Mouse (Mus musculus): ENCODE results near the gene Pde4d. TPM values are rescaled to one million over a fixed set of nuclear protein-coding genes. Genes with fewer than 3 reads are reported as not detected.

Gene Pde4d
- total RNA-seq, 2 experiments from 2014 or later = 108 to 120 TPM

DNA sequence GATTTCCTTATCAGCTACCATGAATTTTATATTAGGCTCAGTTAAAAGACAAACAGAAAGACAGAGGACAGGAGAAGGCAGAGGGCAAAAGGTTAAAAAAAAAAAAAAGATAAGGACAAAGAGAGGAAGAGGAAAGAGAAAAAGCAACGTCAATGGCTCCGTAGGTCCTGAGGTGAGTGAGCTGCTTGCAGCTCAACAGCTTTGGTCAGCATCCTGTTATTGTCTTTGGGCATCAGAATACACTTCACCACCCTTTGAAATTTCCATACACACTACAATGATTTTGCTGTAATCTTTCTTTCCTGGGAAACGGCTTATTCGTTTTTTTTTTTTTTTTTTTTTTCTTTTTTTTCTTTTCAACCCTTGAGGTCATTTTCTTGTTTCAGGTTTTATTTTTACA is 788.9 kb downstream of the Pde4d start:
- DNase-seq (ENCODE audit: extremely low spot score in 1 of 2, low spot score in 2 of 2) = no peak
- intact Hi-C loops (cut with DNase I) = loop anchor here (5.0 kb wide), 1 partner anchor 519 kb away; no protein-coding TSS in a partner anchor

DNA sequence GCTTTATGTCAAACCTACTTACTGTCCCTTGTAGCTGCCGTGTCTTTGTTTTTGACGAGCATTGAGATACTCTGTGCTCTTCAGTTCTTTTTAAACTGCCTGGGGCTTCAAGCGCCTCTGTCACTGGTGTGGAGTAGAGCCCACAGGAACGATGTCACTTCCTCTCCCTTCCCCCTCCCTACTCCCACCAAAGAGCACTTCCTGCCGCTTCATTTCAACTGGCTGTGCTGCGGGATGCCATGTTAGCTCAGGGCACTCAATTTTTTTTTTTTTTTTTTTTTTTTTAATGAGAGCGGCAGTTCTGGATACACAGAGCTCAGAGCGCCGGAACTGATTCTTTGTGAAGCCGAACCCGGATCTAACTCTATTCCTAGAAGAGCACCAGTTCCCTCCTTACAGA is 789.5 kb downstream of the Pde4d start:
- intact Hi-C loops (cut with DNase I) = loop anchor here (5.0 kb wide), 1 partner anchor 518 kb away; no protein-coding TSS in a partner anchor
- peak; percentile 34 to 74 for DNase-seq (ENCODE audit: extremely low spot score in 1 of 2, low spot score in 2 of 2)

DNA sequence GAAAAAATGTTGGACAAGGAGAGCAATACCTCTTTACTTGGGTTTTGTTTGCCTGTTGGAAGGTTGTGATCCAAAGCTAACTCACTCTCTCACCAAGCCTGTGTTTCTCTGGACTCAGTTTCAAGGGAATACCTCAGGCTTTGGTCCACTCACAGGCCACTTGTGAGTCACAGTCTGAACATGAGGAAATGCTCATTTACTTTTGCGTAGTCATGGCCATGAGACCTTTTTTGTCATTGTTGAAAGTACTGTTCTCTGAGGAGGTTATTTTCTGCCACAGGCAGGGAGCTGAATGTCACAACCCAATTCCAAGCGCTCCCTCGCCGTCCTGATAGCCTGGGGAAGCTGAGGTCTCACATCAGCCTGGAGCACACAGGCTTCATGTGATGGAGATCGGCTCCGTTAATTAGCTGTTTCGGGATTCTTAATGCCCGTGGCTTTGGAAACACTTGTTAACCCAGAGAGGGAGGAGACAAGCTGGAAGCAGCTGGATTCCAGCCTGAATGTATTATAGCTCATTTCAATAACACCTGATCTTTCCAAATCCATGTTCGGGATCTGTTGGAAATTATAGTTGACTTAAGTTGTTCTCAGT is 792.8 kb downstream of the Pde4d start:
- DNase-seq (ENCODE audit: extremely low spot score in 1 of 2, low spot score in 2 of 2) = no peak
- intact Hi-C loops (cut with DNase I) = no loop called here

DNA sequence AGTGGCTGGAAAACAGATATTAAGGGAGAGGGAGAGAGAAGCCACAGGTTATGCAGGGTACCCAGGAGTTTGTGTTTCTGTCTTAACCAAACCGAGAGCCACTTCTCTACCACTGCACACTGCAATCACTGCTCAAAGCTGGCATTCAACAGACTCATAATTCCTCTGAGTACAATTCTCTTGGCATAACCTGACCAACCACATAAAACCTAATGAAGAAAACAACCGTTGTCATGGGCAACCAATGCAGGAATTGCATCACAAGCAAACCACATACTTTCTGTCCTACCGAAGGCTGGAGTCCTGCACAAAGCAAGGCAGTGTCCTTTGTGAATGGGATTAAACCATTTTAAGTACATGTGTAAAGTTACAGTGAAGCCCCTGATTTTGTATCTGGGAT is 793.4 kb downstream of the Pde4d start:
- intact Hi-C loops (cut with DNase I) = no loop called here
- DNase-seq (ENCODE audit: extremely low spot score in 1 of 2, low spot score in 2 of 2) = no peak

DNA sequence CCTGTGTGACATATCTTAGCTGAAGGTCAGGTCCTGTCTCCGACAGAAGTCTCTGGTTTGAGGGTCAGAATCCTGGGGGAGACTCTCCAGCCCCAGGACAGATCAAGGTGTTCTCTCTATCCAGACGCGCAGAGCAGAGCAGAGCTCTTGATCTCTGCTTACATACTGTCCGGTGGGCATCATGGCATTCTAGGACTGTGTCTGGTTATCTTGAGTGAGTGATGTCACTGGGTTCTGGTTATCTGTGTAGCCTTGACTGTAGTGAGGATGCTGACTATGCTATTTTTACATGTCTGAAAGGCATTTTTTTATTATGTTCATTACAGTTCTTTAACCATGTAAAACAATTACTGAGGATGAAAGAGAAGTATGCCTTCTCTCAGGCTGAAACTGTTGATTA is 797.3 kb downstream of the Pde4d start:
- no peak for DNase-seq (ENCODE audit: extremely low spot score in 1 of 2, low spot score in 2 of 2)
- intact Hi-C loops (cut with DNase I) = no loop called here

DNA sequence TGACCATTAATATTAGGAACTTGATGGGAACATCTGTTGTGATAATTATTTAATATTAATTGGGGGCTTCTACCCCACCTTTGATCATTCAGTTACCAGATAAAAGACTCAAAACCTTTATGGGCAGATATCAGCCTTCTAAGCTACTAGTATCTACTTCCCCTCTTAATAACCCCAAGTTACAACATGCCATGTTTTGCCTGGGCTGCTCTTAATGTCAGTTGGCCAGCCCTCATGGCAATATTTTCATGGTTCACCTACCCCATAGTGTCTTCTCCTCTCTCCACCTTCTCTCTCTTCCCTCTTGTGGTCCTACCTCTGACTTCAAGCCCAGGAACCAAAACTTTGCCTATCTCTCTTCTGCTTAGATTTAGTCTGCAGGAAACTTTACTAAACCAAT is 799.6 kb downstream of the Pde4d start:
- intact Hi-C loops (cut with DNase I) = no loop called here
- DNase-seq (ENCODE audit: extremely low spot score in 1 of 2, low spot score in 2 of 2) = no peak

DNA sequence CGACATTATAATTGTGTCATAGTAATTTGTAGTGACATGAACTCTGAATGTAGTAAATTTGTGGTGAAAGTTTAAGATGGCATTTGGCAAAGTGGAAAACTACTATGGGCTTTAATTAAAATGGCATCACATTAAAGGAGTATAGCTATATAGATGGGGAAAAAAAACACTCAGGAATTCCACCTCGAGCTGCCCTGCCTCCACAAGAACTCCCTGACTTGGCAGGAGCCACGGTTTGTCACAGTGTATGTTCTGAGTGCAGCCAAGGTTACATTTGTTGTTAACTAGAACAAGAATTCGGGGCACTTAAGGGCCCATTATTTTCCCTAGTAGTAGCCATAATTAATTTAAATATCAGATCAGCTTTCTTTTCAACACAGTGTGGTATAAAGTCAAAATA is 805.9 kb downstream of the Pde4d start:
- intact Hi-C loops (cut with DNase I) = no loop called here
- no peak for DNase-seq (ENCODE audit: extremely low spot score in 1 of 2, low spot score in 2 of 2)

DNA sequence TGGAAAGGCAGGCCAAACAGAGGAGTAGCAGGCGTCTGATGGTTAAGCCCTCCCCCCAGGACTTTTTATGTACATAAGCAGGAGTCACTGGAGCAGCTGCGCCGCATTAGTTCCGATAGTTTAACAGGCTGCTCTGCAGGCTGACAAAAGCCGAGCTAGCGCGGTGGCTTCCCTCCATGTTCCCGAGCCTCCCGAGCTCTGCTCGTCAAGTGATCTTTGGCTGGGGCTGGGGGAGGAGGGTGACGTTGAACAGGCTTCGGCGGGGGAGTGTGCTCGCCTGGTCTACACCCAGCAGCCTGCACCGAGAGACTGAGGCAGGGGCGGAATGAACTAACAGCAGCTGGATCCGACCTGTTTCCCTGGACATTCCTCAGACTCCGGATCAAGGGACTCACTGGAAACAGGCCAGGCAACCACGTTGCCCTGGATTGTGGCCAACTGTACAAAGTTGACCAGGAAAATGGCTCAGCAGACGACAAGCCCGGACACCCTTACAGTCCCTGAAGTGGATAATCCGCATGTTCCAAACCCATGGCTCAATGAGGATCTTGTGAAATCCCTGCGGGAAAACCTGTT is 810.6 kb downstream of the Pde4d start:
- intact Hi-C loops (cut with DNase I) = no loop called here
- peak; percentile 36 to 69 for DNase-seq (ENCODE audit: extremely low spot score in 1 of 2, low spot score in 2 of 2)

DNA sequence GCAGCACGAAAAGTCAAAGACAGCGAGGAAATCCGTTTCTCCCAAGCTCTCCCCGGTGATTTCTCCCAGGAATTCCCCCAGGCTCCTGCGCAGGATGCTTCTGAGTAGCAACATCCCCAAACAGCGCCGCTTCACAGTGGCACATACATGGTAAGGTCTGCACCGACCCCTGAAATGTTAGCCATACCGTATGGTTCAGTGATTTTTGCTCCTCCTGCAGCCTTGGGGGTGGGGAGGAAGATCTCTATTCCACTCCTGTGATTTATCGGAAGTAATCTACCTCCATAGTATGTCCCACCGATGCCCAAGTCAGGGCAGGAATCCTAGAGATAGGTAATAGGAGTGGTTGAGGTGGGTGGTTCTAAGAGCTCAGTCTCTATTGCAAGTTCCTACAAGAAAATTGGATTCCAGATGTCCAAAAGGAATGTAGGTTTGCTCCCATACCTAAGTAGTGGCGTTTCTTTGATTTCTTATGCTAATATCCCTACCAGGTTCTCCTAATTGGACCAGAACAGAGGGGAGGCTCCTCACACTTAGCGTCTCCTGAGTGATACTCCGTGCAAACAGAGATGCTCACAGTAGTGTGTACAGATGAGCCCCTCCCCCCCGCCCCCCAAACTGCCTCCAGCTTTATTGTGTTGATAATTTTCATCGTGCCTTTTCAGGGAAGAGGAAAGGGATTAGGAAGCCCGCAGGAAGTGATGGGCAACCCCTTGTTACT is 811.2 kb downstream of the Pde4d start:
- DNase-seq (ENCODE audit: extremely low spot score in 1 of 2, low spot score in 2 of 2) = no peak
- intact Hi-C loops (cut with DNase I) = no loop called here

DNA sequence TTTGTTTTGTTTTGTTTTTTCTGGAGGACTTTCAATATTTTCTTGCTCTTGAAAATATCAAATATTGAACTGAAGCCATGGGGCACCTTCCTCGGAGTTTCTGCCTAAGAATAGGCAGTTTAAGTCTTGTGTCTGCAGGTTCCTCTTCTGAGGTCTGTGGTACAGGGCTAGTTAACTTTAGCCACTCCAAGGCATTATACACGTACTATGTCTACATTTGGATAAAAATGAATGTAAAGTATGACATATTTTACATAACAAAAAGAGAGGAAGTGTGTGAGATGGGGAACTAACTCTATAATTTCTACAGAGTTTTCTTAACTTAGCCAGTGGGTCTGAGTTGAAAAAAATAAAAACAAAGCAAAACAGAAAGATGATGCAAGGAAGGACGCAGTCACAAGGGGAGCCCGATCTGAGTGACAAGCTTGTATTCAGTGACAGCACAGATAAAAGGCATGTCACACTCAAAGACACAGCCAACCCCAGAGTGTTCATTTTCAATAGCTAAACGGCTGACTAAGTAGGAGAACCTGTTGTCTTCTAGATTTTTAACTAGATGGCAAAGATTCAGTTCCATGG is 812.0 kb downstream of the Pde4d start:
- intact Hi-C loops (cut with DNase I) = no loop called here
- DNase-seq (ENCODE audit: extremely low spot score in 1 of 2, low spot score in 2 of 2) = no peak

DNA sequence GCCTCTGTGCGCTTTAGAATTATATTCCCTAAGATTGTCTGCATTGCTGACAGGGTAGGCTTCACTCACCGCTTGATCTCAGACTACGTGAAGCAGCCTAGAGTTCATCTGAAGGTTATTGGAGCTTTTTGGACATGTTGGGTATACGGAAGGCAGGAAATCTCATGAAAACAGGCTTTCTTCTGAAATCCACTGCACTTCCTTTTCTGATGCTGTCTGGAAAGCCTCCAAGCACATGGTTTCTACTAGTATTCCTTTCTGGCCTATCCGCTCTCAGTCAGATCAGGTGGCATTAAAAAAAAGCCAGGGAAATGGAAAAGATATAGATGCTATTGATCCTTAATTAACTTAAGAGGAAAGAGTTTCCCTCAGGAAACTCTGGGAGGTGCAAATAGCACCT is 812.8 kb downstream of the Pde4d start:
- intact Hi-C loops (cut with DNase I) = no loop called here
- no peak for DNase-seq (ENCODE audit: extremely low spot score in 1 of 2, low spot score in 2 of 2)

DNA sequence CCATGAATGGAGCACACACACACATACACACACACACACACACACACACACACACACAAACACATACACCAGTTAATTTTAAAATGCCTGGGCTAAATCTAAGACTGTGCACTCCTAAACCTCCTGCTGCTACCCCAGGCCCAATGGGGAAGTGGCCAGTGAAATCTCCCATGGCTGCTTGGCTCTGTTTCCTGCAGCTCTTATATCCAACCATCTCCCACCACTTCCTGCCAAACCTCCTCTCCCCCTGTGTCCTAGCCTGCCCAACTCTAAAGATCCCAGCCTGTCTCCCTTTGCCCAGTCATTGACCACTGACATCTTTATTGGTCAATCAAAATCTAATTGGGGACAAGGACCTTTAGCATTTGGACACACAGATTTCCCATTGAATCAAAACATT is 814.1 kb downstream of the Pde4d start:
- intact Hi-C loops (cut with DNase I) = no loop called here
- DNase-seq (ENCODE audit: extremely low spot score in 1 of 2, low spot score in 2 of 2) = no peak

DNA sequence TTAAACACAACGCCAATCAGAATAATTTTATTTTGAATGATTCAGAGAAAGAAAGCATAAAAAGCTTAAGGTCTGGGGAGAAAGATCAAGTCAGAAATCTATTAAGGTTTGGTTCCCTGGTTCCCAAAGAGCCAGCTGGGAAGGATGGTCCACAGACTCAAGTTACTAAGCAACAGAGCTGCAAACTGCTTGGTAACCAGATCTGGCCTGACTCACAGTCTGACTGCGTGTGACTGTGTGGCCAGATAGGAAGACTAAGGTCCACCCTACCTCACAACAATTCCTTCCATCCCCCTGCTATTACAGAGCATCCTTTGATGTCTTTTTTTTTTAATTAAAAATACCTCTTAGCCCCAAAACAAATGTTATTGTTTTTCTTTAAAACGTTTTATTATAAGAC is 818.5 kb downstream of the Pde4d start:
- peak in 1 of 2 experiments; percentile 17 for DNase-seq (ENCODE audit: extremely low spot score in 1 of 2, low spot score in 2 of 2)
- intact Hi-C loops (cut with DNase I) = no loop called here

DNA sequence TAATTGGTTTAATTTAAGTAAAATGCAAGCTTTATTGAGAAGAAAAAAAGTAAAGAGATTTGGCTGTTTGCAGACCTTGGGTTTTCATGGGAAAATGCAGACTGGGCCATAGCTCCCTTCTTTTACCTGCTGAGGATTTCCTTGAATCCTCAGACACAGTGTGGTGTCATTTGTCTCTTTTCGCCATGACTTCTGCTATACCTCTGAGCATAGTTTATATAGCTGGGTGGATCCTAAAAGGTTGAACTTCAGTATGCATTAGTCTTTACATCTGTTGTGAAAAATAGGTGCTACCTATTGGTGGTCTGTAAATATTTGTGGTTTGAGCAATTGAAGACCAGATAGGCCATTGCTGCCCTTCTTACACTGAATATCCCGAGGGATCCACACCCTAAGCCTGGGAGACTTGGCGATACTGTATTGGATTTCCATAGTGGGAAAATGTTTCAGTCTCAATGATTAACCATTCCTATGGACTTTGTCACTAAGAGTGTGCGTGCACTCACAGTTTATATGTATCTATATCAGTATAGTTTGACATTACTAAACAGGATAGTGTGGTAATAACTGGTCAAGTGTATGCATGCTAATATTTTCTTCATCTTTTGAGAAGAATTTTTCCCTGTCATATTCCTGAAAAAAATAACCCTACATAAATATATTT is 819.0 kb downstream of the Pde4d start:
- intact Hi-C loops (cut with DNase I) = no loop called here
- no peak for DNase-seq (ENCODE audit: extremely low spot score in 1 of 2, low spot score in 2 of 2)

DNA sequence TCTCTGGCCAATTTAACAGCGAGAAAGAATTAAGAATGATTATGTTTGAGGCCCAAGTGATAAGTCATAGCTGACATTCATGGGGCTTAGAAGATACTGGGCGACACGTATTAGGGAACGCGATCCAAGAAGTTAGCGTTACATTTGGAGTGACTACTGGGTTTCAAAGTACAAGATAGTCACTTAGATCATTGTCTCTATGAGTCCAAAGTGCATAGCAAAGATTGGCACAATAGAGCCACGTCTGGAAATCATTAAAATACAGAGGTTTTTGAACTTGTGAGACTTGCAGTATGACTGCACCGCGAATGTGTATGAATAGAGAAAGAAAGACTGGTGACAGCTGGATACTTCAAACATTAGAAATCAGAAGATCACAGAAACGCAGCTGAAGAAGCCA is 825.1 kb downstream of the Pde4d start:
- intact Hi-C loops (cut with DNase I) = no loop called here
- DNase-seq (ENCODE audit: extremely low spot score in 1 of 2, low spot score in 2 of 2) = no peak

DNA sequence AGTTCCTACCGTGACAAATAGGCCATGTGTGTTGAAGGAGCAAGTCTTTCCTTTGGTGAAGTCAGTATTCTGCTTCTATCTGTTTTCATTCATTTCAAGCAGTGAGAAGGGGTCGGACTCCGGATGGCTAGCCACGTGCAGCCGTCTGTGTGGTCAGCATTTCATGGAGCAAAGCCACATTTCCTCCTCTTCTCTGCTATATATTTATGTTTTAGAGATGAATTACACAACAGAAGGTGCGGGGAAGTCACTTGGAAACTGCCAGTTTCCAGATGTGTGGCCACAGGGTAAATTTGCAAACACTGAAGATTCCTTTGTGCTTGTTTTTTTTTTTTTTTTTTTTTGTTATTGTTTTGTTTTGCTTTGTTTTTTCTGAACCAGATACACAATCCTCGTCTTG is 828.0 kb downstream of the Pde4d start:
- no peak for DNase-seq (ENCODE audit: extremely low spot score in 1 of 2, low spot score in 2 of 2)
- intact Hi-C loops (cut with DNase I) = no loop called here

DNA sequence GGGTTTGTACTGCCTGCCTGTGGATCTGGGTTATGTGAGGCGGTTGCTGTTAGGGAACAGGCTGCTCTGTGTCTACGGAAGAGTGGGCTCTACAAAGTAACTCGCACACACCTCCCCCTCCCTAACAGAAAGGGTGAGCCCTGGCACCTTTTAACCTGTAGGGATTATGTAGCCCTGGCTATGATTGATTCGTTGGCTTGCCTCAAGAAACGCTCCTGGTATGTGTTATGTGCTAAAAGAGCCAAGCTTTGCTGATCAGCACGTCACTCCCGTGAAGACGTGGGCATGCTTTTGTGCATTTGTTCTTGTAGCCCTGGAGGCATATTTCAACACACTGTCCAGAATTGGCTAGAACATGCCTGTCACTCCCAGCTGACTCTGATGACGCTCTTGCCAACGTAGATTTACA is 828.8 kb downstream of the Pde4d start:
- no peak for DNase-seq (ENCODE audit: extremely low spot score in 1 of 2, low spot score in 2 of 2)
- intact Hi-C loops (cut with DNase I) = no loop called here

DNA sequence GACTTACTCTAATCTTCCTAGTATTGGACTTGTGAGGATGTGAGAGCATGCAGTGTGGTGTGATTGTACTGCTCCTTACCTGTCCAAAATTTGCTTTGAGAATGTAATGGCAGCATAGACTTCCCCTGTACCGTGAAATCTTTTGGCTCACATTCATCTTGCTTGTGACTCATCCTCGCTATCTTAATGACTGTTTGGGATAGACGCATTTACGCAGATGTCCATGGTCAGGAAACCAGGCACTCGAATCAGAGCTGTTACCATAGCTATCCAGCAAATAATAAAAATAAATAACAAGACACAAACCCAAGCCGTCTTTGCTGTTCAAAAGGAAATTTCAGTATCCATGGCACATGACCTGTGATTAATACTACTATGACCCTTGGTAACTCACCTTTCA is 829.5 kb downstream of the Pde4d start:
- DNase-seq (ENCODE audit: extremely low spot score in 1 of 2, low spot score in 2 of 2) = no peak

DNA sequence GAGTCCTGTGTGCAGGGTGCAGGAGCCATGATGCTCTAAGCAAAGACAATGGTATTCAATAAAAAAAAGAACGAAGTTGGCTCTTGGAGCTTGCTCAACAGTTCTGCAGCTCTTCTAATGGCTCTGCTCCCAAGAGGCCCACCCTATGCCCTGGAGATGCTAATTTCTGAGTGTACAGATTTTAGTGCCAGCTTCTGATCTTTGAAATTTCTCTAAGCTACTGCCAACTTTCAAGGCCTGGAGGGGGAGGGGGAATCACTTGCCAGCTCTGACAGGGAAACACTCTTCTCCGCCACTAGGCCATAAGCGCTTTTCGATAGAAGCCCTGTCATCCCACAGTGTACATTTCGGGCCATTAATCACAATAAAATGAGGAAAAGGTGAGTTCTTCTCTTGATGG is 830.7 kb downstream of the Pde4d start:
- peak; percentile 20 to 31 for DNase-seq (ENCODE audit: extremely low spot score in 1 of 2, low spot score in 2 of 2)
- intact Hi-C loops (cut with DNase I) = no loop called here

More for the DNA sequence above, 829.5 kb downstream of the Pde4d start:
- intact Hi-C loops (cut with DNase I) = no loop called here

DNA sequence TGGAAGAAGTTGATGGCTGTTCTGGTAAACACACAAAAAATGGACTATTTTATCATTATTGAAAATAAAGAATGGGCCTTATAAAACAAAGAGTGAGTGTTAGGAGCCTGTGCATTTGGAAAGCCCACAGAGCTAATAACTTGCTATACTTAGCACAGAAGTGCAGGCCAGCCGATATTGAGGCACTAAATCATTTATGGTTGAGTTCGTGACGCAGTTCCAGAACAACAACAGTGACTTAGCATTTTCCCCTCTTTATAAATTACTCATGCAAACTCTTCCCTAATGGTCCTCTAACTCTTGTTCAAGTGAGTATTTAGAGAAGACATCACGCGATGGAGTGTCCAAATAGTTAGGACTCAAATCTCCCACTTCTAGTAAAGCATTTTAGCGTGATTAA is 837.7 kb downstream of the Pde4d start:
- DNase-seq (ENCODE audit: extremely low spot score in 1 of 2, low spot score in 2 of 2) = no peak
- intact Hi-C loops (cut with DNase I) = no loop called here

Data from left cerebral cortex, postnatal 10 days (tissue).